Mouse (Mus musculus): ENCODE results near the gene Gars.
A peak's percentile ranks its signal among the peaks of the same experiment; 100 is the strongest.

The Gars gene

GRCm38 (mm10) chr6:55093431-55094146 is 55.8 kb downstream of the Gars start:
- DNase-seq (ENCODE audit: low spot score) = no peak

DNA sequence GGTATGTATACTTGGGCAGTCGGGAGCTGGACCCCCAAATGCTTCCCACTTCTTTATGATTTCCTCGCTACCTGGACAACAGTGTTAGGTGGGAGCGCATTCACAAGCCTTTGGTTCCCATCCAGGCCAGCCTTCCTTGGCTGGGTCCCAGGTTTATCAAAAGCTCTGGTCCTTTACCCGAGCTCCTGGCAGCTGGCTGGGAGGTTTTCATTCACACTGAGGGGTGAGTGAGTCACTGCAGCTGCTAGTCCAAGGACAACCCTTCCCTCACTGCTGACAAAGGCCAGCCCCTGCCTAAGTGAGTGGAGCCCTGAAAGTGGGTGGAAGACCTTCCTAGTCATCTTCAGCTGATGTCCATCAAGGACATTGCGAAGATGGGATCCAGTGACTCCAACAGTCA is 60.2 kb downstream of the Gars start:
- no peak for DNase-seq (ENCODE audit: low spot score)

GRCm38 (mm10) chr6:55098603-55099002 is 60.8 kb downstream of the Gars start:
- DNase-seq (ENCODE audit: low spot score) = no peak

DNA sequence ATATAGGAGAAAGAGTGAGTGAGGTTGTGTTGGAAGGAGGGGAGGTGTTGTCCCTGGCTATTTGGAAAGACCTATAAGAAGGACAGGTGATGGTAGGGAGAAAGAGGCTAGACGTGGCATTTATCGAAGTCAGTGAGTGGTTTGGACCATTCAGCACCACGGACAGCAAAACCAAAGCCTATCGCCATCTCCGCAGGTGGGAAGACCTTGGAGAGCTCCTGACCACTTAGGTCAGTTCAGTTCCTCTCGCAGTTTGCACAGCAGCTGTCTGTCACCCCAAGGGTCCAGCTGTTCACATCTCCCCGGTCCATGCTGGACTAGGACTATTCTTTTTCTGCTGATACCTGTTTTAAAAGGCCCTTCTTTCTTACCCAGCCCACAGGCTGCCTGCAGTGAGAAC is 70.6 kb downstream of the Gars start:
- DNase-seq (ENCODE audit: low spot score) = peak; percentile 27

DNA sequence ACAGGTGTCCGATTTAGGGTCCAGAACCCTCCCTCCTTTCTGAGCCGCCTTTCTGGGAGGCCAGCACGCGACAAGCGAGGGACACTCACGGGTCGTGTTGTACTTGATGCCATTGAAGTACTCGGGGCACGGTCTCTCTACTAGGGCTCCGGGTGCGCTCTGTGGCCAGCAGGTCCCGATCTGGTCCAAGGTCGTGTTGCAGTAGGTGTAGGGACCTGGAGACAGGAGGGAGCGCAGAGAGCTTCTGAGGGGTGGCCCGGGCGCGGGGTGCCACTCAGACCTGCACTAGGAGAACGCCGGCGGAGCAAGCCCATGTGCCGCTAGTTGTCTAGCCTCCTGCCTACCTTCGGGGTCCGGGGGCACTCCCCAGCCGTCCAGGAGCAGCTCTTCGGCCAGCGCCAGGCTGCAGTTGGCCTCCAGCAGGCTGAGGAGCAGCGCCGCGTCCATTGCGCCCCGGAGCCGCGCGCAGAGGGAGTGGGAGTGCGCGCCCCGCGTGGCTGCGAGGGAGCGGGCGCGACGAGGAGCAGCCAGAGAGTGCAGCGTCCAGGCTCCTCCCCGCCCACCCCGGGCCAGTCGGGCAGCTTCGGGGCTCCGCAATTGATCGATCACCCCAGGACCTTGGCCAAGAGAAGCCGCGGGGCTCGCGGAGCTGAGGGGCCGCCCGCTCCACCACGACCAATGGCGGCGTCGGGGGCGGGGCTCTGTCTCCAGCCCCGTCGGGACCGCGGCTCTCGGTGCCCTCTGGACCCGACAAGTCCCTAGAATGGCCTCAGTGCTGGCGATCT is 79.7 kb downstream of the Gars start:
- DNase-seq (ENCODE audit: low spot score) = no peak

GRCm38 (mm10) chr6:55123056-55123455 is 85.2 kb downstream of the Gars start:
- no peak for DNase-seq (ENCODE audit: low spot score)

GRCm38 (mm10) chr6:55126576-55126975 is 88.8 kb downstream of the Gars start:
- DNase-seq (ENCODE audit: low spot score) = no peak

GRCm38 (mm10) chr6:55128391-55128790 is 90.6 kb downstream of the Gars start:
- DNase-seq (ENCODE audit: low spot score) = no peak

Data from testis, postnatal 14 days (tissue).